Comparison of ENCODE assay signal across 8 mouse cellular contexts in the genomic region with DNA sequence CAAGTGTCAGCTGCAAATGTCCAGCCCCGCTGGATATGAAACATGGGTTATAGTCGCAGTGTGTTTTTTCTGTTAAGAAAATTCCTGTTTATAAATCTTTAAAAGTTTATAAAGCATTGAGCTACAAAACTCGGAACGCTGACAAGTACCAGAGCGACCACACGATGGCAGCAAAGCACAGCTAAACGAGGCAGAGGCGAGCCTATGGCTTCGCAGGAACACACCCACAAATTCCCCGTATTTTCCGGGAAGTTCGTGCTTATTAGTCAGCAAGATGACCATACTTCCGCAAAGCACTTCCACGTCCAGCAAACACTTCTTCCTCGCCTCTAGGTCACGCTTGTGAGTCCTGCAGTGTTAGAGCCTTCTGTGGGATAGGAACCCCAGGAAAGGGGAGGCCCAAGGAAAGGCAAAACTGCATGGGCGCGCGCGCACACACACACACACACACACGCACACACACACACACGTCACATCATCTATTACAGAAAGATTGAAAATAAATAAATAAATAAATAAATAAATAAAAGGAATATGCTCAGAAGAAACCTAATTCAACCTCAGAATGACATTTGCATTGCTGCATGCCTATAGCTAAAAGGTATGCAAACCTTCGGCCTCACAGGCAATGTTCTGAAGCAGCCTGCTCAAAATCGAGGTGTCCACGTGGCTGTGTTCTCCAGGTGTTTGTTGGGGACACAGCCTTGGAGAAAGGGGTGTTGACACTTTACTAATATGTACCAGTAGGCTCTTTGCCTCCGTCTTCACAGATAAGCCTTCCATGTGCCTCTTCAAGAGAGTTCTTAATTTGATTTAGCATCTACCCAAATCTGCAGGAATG.
A peak's percentile ranks its signal among the peaks of the same experiment; 100 is the strongest.
DNase-seq lines count a peak whose midpoint lies in the region; ATAC-seq and TF ChIP-seq lines count a peak whose summit lies in the region.

No protein-coding gene starts in this region.

- no peaks in the 10 kb centered on the region for H3K9me3 ChIP-seq in ES-E14 (ENCODE audit: control insufficient read depth, insufficient read depth, low read depth, low read length)
- no peaks in the 10 kb centered on the region for H3K9me3 ChIP-seq in forebrain, embryonic 14.5 days (replicated peaks; ENCODE audit: control insufficient read depth, low read length)
- H3K9me3 ChIP-seq in heart, postnatal 0 days (replicated peaks; ENCODE audit: control insufficient read depth, low read length) = no peaks in the 10 kb centered on the region
- no peaks in the 10 kb centered on the region for H3K9me3 ChIP-seq in liver, embryonic 13.5 days (replicated peaks)
- no peaks in the 10 kb centered on the region for H3K9me3 ChIP-seq in neural tube, embryonic 14.5 days (ENCODE audit: control insufficient read depth, low read length)

- H3K27me3 ChIP-seq in forebrain, embryonic 14.5 days (replicated peaks; ENCODE audit: control insufficient read depth, insufficient read depth, low read length) = no peaks in the 10 kb centered on the region
- 0 out of 2 replicates have a peak, but pooled peaks cover 2% of the 10 kb centered on the region for H3K27me3 ChIP-seq in heart, postnatal 0 days (ENCODE audit: control insufficient read depth, insufficient read depth, low read length)
- no peaks in the 10 kb centered on the region for H3K27me3 ChIP-seq in liver, embryonic 13.5 days
- no peaks in the 10 kb centered on the region for H3K27me3 ChIP-seq in neural tube, embryonic 14.5 days (ENCODE audit: control insufficient read depth, insufficient read depth, low read length)

- peak overlapping the region; percentile 16 to 34; a peak in 3 of 4 replicates for H3K4me3 ChIP-seq in ES-E14 (ENCODE audit: insufficient read depth in 1 of 2, low read depth in 1 of 2, low read length in 2 of 2, poor library complexity in 1 of 2, severe bottlenecking in 1 of 2)
- peak overlapping the region; percentile 12 for H3K4me3 ChIP-seq in forebrain, embryonic 14.5 days (ENCODE audit: low read depth, low read length)
- no peak overlapping the region; the same call in 1 of the 2 replicates for H3K4me3 ChIP-seq in heart, postnatal 0 days (ENCODE audit: low read depth, low read length)
- no peak overlapping the region for H3K4me3 ChIP-seq in liver, embryonic 13.5 days (replicated peaks)
- no peak overlapping the region for H3K4me3 ChIP-seq in neural tube, embryonic 14.5 days (ENCODE audit: low read depth, low read length)

- no peaks in the 10 kb centered on the region for H3K36me3 ChIP-seq in ES-E14 (ENCODE audit: control insufficient read depth, insufficient read depth, low read length, poor library complexity, severe bottlenecking)
- no peaks in the 10 kb centered on the region for H3K36me3 ChIP-seq in forebrain, embryonic 14.5 days (ENCODE audit: control insufficient read depth, insufficient read depth, low read length)
- H3K36me3 ChIP-seq in heart, postnatal 0 days (replicated peaks; ENCODE audit: control insufficient read depth, insufficient read depth, low read length) = no peaks in the 10 kb centered on the region
- H3K36me3 ChIP-seq in liver, embryonic 13.5 days = no peaks in the 10 kb centered on the region
- no peaks in the 10 kb centered on the region for H3K36me3 ChIP-seq in neural tube, embryonic 14.5 days (ENCODE audit: control insufficient read depth, insufficient read depth, low read length)

- TF ChIP-seq EP300 in heart, postnatal 0 days (IDR thresholded peaks at IDR 0.05; ENCODE audit: low read depth) = no peak

- peak overlapping the region; percentile 57; the same call in 1 of the 2 replicates for H3K9ac ChIP-seq in ES-E14 (ENCODE audit: insufficient read depth, low read depth, low read length, poor library complexity, severe bottlenecking)
- H3K9ac ChIP-seq in forebrain, embryonic 14.5 days (ENCODE audit: low read length) = peak overlapping the region; percentile 9; the same call in 1 of the 2 replicates
- no peak overlapping the region for H3K9ac ChIP-seq in heart, postnatal 0 days (replicated peaks; ENCODE audit: low read depth, low read length)
- no peak overlapping the region for H3K9ac ChIP-seq in liver, embryonic 13.5 days
- H3K9ac ChIP-seq in neural tube, embryonic 14.5 days (replicated peaks; ENCODE audit: low read depth, low read length) = no peak overlapping the region

- in situ Hi-C loops in ES-E14 (cut with MboI; ENCODE audit: low sequenced_read_pairs in 2 of 2, unreplicated experiment in 2 of 2) = loop anchor here in 1 of 2 experiments (25.0 kb wide), 1 partner anchor 969 kb away; no protein-coding TSS in a partner anchor

- TF ChIP-seq CTCF in heart, postnatal 0 days (IDR thresholded peaks at IDR 0.05; ENCODE audit: low read depth) = peak; percentile 78

- H3K4me2 ChIP-seq in forebrain, embryonic 14.5 days (ENCODE audit: low read length) = peak overlapping the region; percentile 36
- H3K4me2 ChIP-seq in heart, postnatal 0 days (ENCODE audit: low read depth, low read length) = peak overlapping the region; percentile 52
- H3K4me2 ChIP-seq in liver, embryonic 13.5 days = peak overlapping the region; percentile 32; the same call in 1 of the 2 replicates
- H3K4me2 ChIP-seq in neural tube, embryonic 14.5 days (ENCODE audit: low read depth, low read length) = peak overlapping the region; percentile 39

- no peak overlapping the region for H3K27ac ChIP-seq in ES-E14 (ENCODE audit: insufficient read depth, low read depth, low read length, poor library complexity, severe bottlenecking)
- no peak overlapping the region for H3K27ac ChIP-seq in forebrain, embryonic 14.5 days (ENCODE audit: low read depth, low read length)
- H3K27ac ChIP-seq in heart, postnatal 0 days (ENCODE audit: low read depth) = no peak overlapping the region
- H3K27ac ChIP-seq in liver, embryonic 13.5 days = no peak overlapping the region
- H3K27ac ChIP-seq in neural tube, embryonic 14.5 days (ENCODE audit: low read depth, low read length) = no peak overlapping the region

- 28% methylated on average over 26 of the region's 26 CpGs for WGBS in forebrain, embryonic 14.5 days
- 25% methylated on average over 26 of the region's 26 CpGs for WGBS in heart, postnatal 0 days
- 19% methylated on average over 26 of the region's 26 CpGs for WGBS in liver, embryonic 13.5 days (ENCODE audit: insufficient replicate concordance)
- WGBS in neural tube, embryonic 14.5 days = 30% methylated on average over 26 of the region's 26 CpGs

- ATAC-seq in forebrain, embryonic 14.5 days = peak; percentile 89
- 0 out of 2 replicates have a peak, but pooled peaks have one; percentile 41 for ATAC-seq in heart, postnatal 0 days (ENCODE audit: insufficient read depth, low read depth)
- no peak for ATAC-seq in liver, embryonic 13.5 days (ENCODE audit: low read depth)
- peak; percentile 87 for ATAC-seq in neural tube, embryonic 14.5 days (ENCODE audit: low read depth)

- peak; percentile 71 for DNase-seq in ES-E14 (ENCODE audit: low read depth, low spot score)
- peak; percentile 24 for DNase-seq in c-Kit-positive CD71-positive TER-119-positive erythroid progenitor cells, embryonic 14.5 days (ENCODE audit: low spot score)
- DNase-seq in forebrain, embryonic 14.5 days (ENCODE audit: low spot score) = peak; percentile 93
- peak; percentile 42 for DNase-seq in heart, postnatal 0 days (ENCODE audit: low spot score)
- DNase-seq in kidney, postnatal 36 days = peak; percentile 39 to 84
- DNase-seq in liver, embryonic 13.5 days = peak; percentile 2
- DNase-seq in thymus, postnatal 4 days = peak; percentile 61

- H3K4me1 ChIP-seq in ES-E14 (ENCODE audit: control insufficient read depth in 2 of 2, insufficient read depth in 2 of 2, low read length in 2 of 2, poor library complexity in 1 of 2) = no peaks in the 10 kb centered on the region
- H3K4me1 ChIP-seq in forebrain, embryonic 14.5 days (ENCODE audit: control insufficient read depth, insufficient read depth, low read length) = no peaks in the 10 kb centered on the region
- H3K4me1 ChIP-seq in heart, postnatal 0 days (ENCODE audit: control insufficient read depth, insufficient read depth) = no peaks in the 10 kb centered on the region
- no peaks in the 10 kb centered on the region for H3K4me1 ChIP-seq in liver, embryonic 13.5 days (replicated peaks)
- no peaks in the 10 kb centered on the region for H3K4me1 ChIP-seq in neural tube, embryonic 14.5 days (ENCODE audit: control insufficient read depth, insufficient read depth, low read length)

TF ChIP-seq in ES-E14, 5 proteins besides CTCF, POLR2A, EP300 and RAD21:
- TF ChIP-seq ZC3H11A (IDR thresholded peaks at IDR 0.05; ENCODE audit: borderline replicate concordance, low read depth, low read length) (peak; percentile 83), ZNF384 (IDR thresholded peaks at IDR 0.05; ENCODE audit: low read depth, low read length) (no peak), HCFC1 (IDR thresholded peaks at IDR 0.05; ENCODE audit: borderline replicate concordance, insufficient read depth, low read length) (no peak)
TF ChIP-seq in ES-E14: peak in this region for 1.

Comparison
In these comparisons a context has a peak if more than half of its experiments do, and no peak if none do; other contexts are left out.
1. DNase-seq: peak in every context shown above with its lines; median percentile 93 in forebrain, embryonic 14.5 days; 71 in ES-E14; 62 in kidney, postnatal 36 days; 61 in thymus, postnatal 4 days; 42 in heart, postnatal 0 days; 24 in c-Kit-positive CD71-positive TER-119-positive erythroid progenitor cells, embryonic 14.5 days; 2 in liver, embryonic 13.5 days.
2. H3K4me3 ChIP-seq: peak in ES-E14 (2 of 2) and forebrain, embryonic 14.5 days (single experiment); none in heart, postnatal 0 days (single experiment), liver, embryonic 13.5 days (single experiment) and neural tube, embryonic 14.5 days (single experiment).
3. H3K9ac ChIP-seq: peak in ES-E14 (single experiment) and forebrain, embryonic 14.5 days (single experiment); none in heart, postnatal 0 days (single experiment), liver, embryonic 13.5 days (single experiment) and neural tube, embryonic 14.5 days (single experiment).
4. Peak in every context shown above with its lines, with median percentiles within 50 percentile points of each other: H3K4me2 ChIP-seq.